Mouse (Mus musculus): ENCODE measurements around the gene Spi1. TPM values are rescaled to one million over a fixed set of nuclear protein-coding genes. Genes with fewer than 3 reads are reported as not detected.
"Not testable (repeated sequence)": the region's sequence is repeated elsewhere in the genome, so short reads cannot be mapped to it uniquely, and the experiment has no call there.

Gene Spi1
- total RNA-seq, 2 experiments from 2014 or later, result 5.3 to 8.7 TPM

DNA sequence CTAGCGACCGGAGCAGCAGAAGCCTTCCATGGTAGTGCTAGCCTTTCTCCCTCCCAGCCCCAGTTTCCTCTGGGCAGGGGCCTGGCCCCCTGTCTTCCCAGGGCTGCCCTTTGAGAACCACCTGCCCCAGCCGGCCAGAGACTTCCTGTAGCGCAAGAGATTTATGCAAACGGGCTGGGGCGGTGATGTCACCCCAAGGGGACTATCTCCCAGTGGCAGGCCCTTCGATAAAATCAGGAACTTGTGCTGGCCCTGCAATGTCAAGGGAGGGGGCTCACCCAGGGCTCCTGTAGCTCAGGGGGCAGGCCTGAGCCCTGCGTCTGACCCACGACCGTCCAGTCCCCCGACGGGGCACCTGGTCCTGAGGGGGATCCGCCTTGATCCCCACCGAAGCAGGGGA, 14.3 kb downstream of the Spi1 start:
- DNase-seq, result no peak

DNA sequence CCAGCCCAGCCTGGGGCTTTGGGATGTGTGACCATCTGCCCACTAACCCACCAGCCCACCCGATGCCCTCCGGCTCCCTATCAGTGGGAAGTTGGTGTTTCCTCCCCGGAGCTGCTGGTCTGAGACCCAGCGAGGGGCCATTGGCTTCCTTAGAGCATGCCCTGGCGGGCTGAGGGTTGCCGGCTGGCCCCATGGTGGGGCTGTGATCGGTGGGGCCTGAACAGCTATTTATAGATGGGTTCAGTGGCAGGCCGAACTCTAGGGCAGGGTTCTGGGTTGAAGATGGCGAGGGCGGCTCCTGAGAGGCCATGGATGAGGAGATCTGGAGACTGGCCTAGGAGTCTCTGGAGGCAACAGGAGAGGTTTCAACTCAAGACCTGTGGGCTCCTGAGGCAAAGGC, 14.8 kb downstream of the Spi1 start:
- no peak for DNase-seq

DNA sequence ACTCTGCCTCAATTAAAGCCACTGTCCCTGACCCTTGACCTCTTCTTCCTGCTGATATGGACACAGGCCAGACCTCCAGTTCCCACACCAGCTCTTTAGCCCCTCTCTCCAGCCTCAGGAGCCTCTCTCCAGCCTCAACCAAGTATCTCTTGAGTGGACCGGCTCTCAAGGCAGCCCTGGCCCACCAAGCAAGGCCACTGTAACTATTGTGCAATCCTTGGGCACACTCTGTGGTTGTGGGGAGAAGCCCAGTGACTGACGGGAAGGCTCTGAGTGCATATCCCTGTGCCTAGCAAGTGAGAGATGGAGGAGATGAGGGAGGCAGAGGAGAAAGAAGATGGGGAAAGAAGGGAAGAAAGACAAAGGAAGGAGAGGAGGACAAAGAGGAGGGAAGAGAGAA, 16.0 kb downstream of the Spi1 start:
- DNase-seq, result peak; percentile 41

DNA sequence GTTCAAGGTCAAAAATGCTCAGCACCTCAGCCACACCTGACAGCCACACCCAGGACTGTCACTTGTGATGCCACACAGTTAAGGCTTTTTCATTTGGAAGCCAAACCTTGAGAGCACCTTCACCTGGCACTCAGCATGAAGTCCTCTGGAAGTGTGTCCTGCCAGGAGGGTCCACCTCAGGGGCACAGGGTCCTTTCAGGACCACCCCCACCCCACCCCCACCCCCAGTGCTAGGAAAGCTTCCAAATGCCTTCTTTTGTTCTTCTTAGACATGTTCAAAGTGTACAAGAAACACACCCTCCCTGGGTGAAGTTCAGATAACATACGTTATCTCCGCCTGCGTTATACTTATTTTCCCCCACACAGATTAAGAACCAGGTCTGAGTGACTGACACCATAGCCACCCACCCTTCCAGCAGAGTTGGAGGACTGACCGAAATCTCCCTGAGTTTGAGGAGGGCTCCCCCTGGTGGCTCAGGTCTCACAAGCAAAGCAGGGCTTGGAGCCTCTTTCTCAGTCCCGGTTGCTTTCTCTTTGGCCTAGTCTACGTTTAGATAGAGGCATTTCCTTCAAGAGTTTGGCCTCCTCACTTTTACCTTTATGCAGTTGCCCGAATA, 19.0 kb downstream of the Spi1 start:
- peak; percentile 96 for DNase-seq

DNA sequence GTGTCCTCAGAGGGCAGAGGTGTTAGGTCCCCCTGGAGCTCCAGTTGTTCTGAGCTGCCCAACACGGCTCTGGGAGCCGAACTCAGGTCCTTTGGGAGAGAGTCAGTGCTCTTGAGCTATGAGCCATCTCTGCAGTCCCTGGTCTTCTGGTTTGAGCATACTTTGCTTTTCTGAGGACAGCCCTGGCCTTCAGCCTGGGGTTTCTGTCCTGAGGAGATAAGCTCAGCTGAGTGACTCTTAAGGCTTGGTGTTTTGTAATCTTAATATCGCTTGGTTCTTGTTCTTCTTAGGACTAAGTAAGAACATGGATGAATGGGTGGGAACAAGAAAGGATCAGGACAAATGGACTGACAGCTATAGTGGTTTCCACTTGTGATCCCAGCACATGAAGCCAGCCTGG, 26.0 kb downstream of the Spi1 start:
- DNase-seq, result no peak

DNA sequence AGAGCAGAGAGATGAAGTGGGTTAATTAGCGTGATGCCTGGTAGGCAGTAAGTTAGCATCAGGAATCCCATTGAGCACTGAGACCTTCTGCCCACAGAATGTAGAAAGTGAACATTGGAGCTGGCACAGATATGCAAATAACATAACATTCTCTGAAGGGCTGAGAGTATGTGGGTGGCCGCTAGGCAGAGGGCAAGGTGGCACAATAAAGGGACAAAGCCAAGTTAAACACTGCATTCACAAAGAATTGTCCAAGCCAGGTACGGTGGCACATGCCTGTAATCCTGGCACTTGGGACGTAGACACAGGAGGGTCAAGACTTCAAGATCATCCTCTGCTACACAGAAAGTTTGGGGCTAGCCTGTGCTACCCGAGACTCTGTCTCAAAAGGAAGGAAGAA, 27.1 kb downstream of the Spi1 start:
- DNase-seq, result no peak

DNA sequence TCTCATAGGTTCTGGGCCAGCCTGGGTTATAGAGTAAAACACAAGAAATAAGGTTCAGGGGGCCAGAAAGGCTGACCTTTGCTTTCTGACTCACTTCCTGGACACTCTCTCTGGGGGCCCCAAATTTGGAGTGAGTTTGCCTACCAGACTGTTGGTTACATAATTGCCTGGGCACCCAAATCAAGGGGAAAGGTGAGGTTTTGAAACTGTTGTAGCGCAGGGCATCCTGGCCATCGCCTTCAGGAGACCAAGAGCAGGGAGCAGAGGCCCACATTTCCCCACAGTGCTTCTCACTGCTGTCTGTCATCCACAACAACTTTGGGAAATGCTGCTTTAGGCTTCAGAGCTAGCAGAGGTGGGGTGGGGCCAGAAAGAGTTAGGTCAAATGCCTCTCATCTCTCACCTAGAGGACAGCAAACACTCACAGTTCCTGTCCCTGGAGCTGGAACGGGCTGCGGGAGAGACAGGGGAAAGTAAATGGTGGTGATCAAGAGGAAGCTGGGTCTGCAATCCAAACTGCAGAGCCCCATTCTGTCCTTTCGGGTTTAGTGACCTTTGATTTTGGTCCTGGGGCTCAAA, 27.7 kb downstream of the Spi1 start:
- DNase-seq, result peak; percentile 59

DNA sequence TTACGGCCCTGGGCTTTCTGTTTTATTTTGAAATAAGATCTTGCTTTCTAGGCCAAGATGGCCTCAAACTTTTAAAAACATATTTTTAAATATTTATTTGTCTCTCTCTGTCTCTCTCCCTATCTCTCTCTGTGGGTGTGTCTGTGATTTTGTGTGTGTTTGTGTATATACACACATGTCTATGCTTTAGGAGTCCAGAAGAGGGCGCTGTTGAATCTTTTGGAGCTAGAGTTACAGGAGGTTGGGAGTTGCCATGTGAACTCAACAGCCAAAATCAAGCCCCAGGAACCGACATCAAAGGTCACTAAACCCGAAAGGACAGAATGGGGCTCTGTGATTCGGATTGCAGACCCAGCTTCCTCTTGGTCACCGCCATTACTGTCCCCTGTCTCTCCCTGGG, 28.2 kb downstream of the Spi1 start:
- DNase-seq, result no peak

DNA sequence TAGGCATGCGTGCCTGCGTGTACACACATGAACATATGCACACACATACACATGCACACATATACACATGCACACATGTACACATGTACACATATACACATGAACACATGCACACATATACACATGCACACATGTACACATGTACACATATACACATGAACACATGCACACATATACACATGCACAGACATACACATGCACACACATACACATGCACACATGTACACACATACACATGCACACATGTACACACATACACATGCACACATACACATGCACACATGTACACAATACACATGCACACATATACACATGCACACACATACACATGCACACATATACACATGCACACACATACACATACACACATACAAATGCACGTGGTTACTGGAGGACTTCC, 29.6 kb downstream of the Spi1 start:
- not testable (repeated sequence) for DNase-seq

DNA sequence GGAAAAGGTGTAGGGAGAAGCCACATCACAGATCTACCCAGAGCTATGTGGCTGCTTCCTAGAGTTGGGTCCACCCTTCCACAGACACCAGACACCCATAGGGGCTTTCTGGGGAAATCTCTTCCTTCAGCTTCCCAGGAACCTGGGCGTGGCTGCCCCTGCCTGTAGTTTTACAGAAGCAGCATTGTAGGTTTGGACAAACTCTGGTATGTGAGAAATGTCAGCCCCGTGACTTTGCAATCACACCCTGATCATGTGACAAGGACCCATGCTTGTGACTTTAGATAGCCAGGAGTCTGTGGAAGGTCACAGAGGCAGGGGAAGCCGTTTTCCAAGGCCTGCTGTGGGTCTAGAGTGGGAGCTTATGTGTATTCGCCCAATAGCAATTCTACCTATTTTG, 30.3 kb downstream of the Spi1 start:
- no peak for DNase-seq

DNA sequence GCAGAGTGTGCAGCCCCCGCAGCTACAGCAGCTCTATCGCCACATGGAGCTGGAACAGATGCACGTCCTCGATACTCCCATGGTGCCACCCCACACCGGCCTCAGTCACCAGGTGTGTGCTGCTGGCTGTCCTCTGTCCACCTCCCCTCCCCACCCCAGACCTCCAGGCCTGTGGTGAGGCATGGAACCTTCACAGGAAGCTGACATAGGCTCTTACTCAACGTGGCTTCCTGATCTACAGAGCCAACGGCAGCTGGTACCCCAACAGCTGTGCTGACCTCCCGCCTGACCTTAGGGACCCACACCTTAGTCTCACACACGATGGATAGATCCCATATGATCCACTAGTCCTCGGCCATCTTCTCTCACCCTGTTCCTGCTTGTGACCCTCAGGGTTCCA, 31.1 kb downstream of the Spi1 start:
- no peak for DNase-seq

DNA sequence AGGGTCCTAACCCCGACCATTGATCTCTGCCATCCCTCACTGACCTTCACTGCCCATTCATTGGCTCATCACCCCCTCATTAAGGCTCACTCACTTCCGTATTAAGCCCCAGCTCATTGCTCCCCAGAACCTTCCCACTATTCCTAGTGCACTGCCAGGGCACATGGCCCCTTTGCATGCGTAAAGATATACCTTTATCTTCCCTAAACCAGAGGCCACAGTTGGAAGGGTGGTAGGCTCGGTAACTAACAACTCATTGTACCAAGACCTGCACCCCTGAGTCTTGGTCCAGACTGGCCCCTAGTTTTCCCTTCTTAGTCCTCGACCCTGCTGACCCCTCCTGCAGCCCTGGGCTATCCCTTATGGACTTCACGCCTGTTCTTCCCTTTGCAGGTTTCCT, 31.7 kb downstream of the Spi1 start:
- DNase-seq, result no peak

DNA sequence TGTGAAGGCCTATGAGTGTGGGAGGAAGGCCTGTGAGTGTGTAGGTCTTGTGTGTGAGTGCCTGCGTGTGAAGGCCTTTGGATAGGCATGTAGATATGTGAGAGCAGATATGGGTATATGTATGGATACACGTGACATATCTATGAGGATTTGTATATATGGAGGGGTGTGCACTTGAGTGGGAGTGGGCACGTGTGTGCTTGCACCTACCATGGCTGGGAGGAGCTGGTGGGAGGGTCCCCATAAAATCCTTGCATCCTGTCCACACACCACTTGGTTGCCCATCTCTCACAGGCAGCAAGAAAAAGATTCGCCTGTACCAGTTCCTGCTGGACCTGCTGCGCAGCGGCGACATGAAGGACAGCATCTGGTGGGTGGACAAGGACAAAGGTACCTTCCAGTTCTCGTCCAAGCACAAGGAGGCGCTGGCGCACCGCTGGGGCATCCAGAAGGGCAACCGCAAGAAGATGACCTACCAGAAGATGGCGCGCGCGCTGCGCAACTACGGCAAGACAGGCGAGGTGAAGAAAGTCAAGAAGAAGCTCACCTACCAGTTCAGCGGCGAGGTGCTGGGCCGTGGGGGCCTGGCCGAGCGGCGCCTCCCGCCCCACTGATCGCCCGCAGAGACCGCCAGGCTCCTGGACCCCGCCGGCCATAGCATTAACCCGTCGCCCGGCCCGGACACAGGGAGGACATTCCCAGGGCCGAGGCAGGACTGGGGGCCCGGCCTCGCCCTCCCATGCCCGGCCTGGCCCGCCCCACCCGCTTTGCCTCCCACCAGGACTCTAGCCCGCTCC, 32.8 kb downstream of the Spi1 start:
- DNase-seq, result peak; percentile 99

DNA sequence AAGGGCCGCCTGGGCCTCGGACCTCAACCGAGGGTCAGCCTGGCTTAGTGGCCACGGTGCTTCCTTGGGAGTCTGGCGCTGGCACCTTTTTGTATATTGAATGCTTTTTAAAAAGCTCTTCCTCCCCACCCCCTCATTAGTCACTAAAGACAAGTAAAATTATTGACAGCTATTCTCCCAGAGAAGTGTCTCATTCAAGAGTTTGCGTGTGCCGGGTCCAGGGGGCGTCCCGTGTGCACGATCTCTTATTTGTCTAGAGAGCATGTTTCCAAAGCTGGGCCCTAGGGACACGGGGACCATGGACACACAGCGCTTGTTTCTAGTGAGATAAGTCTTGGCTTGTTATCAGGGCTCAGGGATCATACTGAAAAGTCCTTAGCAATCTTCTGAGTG, 33.4 kb downstream of the Spi1 start:
- DNase-seq, result no peak

DNA sequence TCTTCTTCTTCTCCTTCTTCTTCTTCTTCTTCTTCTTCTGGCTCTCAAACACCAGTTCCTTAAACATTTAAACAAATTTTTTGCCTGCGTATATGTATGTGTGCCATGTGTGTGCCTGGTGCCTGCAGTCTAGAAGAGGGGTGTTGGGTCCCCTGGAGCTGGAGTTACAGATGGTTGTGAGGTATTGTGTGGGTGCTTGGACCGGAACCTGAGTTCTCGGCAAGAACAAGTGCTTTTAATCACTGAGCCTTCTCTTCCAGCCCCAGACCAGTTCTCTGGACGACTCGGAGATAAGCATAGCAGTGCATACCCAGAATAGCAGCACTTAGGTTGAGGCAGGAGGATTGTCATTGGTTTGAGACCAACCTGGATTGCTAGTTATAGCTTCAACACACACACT, 34.7 kb downstream of the Spi1 start:
- no peak for DNase-seq

DNA sequence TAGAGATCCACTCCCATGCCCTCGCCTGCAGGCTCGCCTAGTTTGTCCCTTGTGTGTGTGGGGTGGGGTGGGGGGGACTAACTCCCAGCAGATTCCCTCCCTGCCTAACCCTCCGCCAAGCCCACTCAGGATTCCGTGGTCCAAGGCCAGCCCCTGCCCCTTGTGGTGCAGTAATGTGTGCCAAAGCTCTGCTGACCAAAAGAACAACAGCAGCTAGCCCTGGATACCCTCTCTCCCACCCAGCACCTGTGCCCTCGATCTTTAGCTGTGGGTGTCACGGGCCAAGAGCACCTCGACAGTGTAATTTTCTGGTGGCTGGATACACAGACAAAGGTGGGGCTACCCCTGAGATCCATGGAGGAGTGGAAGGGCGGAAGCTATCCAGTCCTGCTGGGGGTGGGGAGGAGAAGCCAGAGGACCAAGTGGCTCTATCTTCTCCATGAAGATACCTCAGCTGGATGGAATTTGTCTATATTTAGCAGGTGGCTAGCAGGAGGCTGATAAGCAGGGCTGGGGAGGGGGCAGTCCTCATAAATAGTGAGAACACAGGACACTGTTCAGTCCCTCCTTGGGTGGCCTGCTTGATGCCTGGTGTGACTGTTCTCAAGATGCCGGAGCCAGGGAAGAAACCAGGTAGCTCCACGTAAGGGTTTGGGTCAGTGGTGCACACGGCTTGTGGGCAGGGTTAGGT, 35.5 kb downstream of the Spi1 start, which contains the start of gene Mybpc3:
Gene Mybpc3 (plus strand): TSS at position 560 of the 691 bp plus-strand sequence.
- no peak for DNase-seq

DNA sequence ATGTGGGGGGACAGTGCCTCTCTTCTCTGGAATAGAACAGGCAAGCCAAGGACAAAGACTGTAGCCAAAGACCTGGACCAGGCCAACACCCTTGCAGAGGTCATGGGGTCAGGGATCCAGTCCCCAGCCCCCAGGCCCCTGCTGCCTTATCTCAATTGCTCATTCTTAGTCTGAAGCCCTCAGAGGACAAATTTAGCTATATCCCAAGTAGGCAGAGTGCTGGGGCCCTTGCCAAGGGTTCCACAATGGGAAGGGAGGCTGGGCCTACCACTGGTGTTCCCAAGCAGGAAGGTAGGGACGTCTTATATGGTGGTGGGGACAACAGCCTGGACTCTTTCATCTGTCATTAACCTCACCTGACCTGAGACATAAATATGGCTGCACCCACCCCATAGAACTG, 36.5 kb downstream of the Spi1 start:
- DNase-seq, result no peak

DNA sequence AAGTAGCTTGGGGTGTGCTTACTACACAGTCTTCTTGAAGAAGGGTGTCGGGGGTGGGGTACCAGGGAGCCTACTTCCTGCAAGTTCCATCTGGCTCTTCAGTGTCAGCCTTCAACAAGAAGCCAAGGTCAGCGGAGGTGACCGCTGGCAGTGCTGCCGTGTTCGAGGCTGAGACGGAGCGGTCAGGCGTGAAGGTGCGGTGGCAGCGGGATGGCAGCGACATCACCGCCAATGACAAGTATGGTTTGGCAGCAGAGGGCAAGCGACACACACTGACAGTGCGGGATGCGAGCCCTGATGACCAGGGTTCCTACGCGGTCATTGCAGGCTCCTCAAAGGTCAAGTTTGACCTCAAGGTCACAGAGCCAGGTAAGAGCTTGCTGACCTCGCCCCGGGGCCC, 36.9 kb downstream of the Spi1 start:
- DNase-seq, result no peak

DNA sequence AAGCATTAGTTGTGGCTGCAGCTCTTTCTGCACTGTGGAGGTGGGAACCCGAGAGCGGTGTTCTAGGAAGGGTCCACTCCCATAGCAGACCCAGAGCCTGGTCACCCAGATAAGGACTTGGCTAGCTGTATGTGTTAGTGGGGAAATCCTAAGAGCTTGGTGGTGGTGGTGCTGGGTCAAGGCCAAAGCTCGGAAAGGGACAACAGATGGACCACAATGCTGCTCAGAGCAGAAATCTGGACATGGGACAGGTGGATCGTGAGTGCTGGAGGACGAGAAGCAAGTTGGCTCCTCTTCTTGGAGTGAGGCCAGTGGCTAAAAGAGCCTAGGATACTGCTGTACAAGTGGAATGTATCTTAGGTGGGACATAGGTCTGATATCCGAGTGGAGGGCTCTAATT, 37.4 kb downstream of the Spi1 start:
- no peak for DNase-seq

DNA sequence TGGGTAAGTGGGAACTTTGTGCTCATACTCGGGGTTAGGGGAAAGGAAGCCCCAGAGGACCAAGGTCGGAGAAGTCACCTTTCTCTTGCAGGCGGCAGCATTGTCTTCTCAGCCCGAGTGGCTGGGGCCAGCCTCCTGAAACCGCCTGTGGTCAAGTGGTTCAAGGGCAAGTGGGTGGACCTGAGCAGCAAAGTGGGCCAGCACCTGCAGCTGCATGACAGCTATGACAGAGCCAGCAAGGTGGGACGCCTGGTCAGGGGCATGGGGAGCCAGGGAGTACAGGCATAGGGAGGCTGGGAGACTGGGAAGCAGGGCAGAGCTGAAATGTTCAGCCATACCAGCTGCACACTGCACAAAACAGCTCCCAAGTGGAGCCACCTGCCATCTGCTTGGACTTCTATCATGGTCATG, 38.1 kb downstream of the Spi1 start:
- no peak for DNase-seq

DNA sequence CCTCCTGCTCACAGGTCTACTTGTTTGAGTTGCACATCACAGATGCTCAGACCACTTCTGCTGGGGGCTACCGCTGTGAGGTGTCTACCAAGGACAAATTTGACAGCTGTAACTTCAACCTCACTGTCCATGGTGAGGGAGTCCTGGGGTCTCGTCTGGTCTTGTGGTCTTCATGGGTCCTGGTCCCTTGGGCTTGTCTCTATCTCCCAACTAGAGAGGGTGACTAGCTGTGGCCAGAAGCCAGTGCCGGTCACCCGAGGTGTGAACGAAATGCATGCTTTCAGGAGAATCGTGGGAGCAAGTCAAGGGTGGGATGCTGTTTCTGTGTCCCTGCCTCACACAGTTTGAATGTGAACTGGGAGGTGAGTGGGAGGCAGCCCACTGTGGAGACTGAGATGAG, 38.8 kb downstream of the Spi1 start:
- no peak for DNase-seq

DNA sequence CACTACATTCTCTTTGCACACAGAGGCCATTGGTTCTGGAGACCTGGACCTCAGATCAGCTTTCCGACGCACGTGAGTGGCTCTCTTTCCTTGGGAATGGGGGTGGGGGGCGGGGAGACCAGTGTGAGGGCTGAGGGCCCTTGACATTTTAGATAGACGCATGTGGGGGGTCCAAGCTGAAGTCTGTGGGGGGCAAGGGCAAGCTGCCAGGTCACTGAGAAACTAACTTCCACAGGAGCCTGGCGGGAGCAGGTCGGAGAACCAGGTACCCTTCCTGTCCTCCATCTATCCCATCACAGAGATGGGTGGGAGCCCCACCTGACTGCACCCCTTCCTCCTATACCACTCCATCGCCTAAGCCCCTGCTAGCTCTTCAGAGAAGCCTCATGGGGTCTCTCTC, 39.3 kb downstream of the Spi1 start:
- DNase-seq, result no peak

DNA sequence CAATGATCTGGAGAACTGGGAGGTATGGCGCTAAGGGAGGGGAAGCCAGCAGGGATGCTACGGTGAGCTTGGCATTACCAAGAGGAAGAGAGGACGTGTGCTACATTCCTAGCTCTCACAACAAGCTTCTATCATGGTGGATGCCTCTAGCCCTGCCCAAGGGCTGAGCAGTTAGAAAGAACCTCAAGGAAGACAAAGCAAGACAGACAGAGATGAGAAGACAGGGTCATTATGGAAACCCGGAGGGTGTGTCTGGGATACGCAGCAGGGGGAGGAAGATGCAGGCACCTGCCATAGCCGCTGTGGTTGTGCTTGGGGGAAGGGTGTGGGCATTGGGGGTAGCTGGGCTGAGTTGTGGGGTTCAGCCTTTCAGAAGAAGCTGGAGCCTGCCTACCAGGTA, 41.3 kb downstream of the Spi1 start:
- no peak for DNase-seq
